Mouse (Mus musculus) bone marrow macrophage, adult 2 months (primary cell): Measurements from ENCODE around the gene Rims1. TPM values are rescaled to one million over a fixed set of nuclear protein-coding genes. Genes with fewer than 3 reads are reported as not detected.

Experiments used
- H3K27ac ChIP-seq: 2 replicates; pipeline ENCODE4 v1.5.1; 2012; ENCODE audit warnings: low read depth, low read length; ENCODE audit not compliant: insufficient read depth
- H3K4me1 ChIP-seq: 2 replicates; pipeline ENCODE4 v1.6.1; 2012; ENCODE audit warnings: low read length; ENCODE audit not compliant: control insufficient read depth, insufficient read depth
- H3K4me3 ChIP-seq: 2 replicates; pipeline ENCODE4 v1.5.1; 2012; ENCODE audit warnings: mild to moderate bottlenecking, low read length, moderate library complexity; ENCODE audit not compliant: insufficient read depth
- CTCF ChIP-seq: IDR thresholded peaks from 2 replicates; pipeline ENCODE4 v1.5.1; 2012; ENCODE audit warnings: low read depth, mild to moderate bottlenecking, low read length, moderate library complexity
- POLR2A ChIP-seq: IDR thresholded peaks from 2 replicates; pipeline ENCODE4 v1.6.1; 2012; ENCODE audit warnings: mild to moderate bottlenecking, low read depth, low read length, borderline replicate concordance
- polyA plus RNA-seq: library from polyadenylated mRNA; stranded (reverse); fragments of >200 nt; gene quantifications from 2 replicates; pipeline ENCODE4 v1.2.4, GENCODE M21; 2012; ENCODE audit not compliant: missing spikeins, insufficient read depth, insufficient read length

The Rims1 gene
- polyA plus RNA-seq, 1 experiment: not detected

- TF ChIP-seq POLR2A (no peak), CTCF (no peak)
- Histone ChIP-seq H3K4me3 (no peak overlapping the region), H3K4me1 (no peaks in the 10 kb centered on the region), H3K27ac (no peak overlapping the region)
Measured at GRCm38 (mm10) chr1:22268581-22269359, 537.0 kb downstream of the Rims1 start.

GRCm38 (mm10) chr1:22266491-22266890 is 539.3 kb downstream of the Rims1 start:
- Histone ChIP-seq H3K27ac (no peak overlapping the region), H3K4me1 (no peaks in the 10 kb centered on the region), H3K4me3 (no peak overlapping the region)
- TF ChIP-seq POLR2A: no peak
- no peak for TF ChIP-seq CTCF

GRCm38 (mm10) chr1:22265528-22265927 is 540.3 kb downstream of the Rims1 start:
- Histone ChIP-seq H3K27ac (no peak overlapping the region), H3K4me1 (no peaks in the 10 kb centered on the region), H3K4me3 (no peak overlapping the region)
- TF ChIP-seq CTCF (no peak), POLR2A (no peak)

- H3K4me1 ChIP-seq: no peaks in the 10 kb centered on the region
- no peak overlapping the region for H3K27ac ChIP-seq
- no peak for TF ChIP-seq POLR2A
- TF ChIP-seq CTCF: no peak
- no peak overlapping the region for H3K4me3 ChIP-seq
Measured at GRCm38 (mm10) chr1:22262169-22262950, 543.4 kb downstream of the Rims1 start.

- H3K27ac ChIP-seq: no peak overlapping the region
- no peaks in the 10 kb centered on the region for H3K4me1 ChIP-seq
- TF ChIP-seq POLR2A (no peak), CTCF (no peak)
- H3K4me3 ChIP-seq: no peak overlapping the region
Measured at GRCm38 (mm10) chr1:22261702-22262101, 544.1 kb downstream of the Rims1 start.

- TF ChIP-seq CTCF (no peak), POLR2A (no peak)
- H3K27ac ChIP-seq: no peak overlapping the region
- H3K4me1 ChIP-seq: no peaks in the 10 kb centered on the region
- H3K4me3 ChIP-seq: no peak overlapping the region
Measured at GRCm38 (mm10) chr1:22260291-22260690, 545.5 kb downstream of the Rims1 start.

GRCm38 (mm10) chr1:22258356-22258755 is 547.4 kb downstream of the Rims1 start:
- H3K4me1 ChIP-seq: no peaks in the 10 kb centered on the region
- TF ChIP-seq CTCF (no peak), POLR2A (no peak)
- H3K27ac ChIP-seq: no peak overlapping the region
- no peak overlapping the region for H3K4me3 ChIP-seq

GRCm38 (mm10) chr1:22254278-22254677 is 551.5 kb downstream of the Rims1 start:
- no peak for TF ChIP-seq POLR2A
- no peak for TF ChIP-seq CTCF
- no peak overlapping the region for H3K27ac ChIP-seq
- H3K4me3 ChIP-seq: no peak overlapping the region
- no peaks in the 10 kb centered on the region for H3K4me1 ChIP-seq

- H3K27ac ChIP-seq: no peak overlapping the region
- no peak for TF ChIP-seq CTCF
- no peak for TF ChIP-seq POLR2A
- no peak overlapping the region for H3K4me3 ChIP-seq
- H3K4me1 ChIP-seq: no peaks in the 10 kb centered on the region
Measured at GRCm38 (mm10) chr1:22252873-22253272, 552.9 kb downstream of the Rims1 start.

GRCm38 (mm10) chr1:22248898-22249386 is 556.9 kb downstream of the Rims1 start:
- no peaks in the 10 kb centered on the region for H3K4me1 ChIP-seq
- no peak overlapping the region for H3K27ac ChIP-seq
- no peak overlapping the region for H3K4me3 ChIP-seq
- TF ChIP-seq POLR2A (no peak), CTCF (no peak)
